Mouse (Mus musculus) CH12F3 (cell line): Measurements from ENCODE around the gene Ogfr.

Experiments used
- in situ Hi-C: fragments of 300-500 bp; cut with MboI; formaldehyde crosslinking; loops from 2 replicates; pipeline ENCODE4 v1.14.3; 2020; ENCODE audit warnings: low sequenced_read_pairs

Ogfr gene

GRCm38 (mm10) chr2:180589123-180589831, at the start of gene Ogfr:
Ogfr (plus strand) TSS chr2:180589245.
- in situ Hi-C loops = no loop called here

DNA sequence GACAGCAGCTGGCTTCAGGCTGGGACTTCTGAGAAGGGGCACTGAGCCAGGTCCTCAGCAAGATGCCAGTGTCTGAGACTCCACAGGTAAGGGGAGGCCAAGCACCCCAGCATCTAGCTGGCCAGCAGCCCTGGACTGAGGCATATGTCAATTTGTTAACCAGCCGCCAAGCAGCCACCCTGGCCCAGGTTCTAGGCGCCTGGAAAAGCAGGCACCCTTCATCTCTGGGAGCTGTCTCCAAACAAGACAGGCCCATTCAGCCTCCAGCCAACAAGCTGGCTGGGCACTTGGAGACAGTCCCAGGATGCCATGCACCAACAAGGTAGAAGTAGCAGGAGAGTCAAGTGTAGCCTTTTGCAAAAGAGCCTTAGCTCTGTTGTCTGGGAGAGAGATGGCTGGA, 45.4 kb upstream of the Ogfr start:
- in situ Hi-C loops = no loop called here

- in situ Hi-C loops = no loop called here
Observed at GRCm38 (mm10) chr2:180545046-180545445, 44.0 kb upstream of the Ogfr start.

- in situ Hi-C loops = no loop called here
Observed at GRCm38 (mm10) chr2:180547384-180548106, 41.5 kb upstream of the Ogfr start.

- in situ Hi-C loops = no loop called here
Observed at GRCm38 (mm10) chr2:180552340-180552739, 36.7 kb upstream of the Ogfr start.

DNA sequence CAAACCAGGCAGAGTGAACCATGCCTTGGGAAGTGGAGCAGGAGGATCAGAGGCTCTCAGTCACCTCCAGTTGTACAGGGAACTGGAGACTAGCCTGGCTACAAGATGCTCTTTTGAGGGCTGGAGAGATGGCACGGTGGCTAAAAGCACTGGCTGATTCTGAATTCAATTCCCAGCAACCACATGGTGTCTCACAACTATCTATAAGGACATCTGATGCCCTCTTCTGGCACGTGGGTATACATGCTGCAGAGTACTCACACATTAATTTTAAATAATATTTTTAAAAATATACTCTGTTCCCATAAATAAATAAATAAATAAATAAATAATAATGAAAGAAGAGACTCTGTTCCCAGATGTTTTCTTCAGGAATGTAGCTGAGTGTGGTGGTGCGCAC, 33.8 kb upstream of the Ogfr start:
- in situ Hi-C loops = no loop called here

- in situ Hi-C loops = no loop called here
Observed at GRCm38 (mm10) chr2:180556470-180556869, 32.6 kb upstream of the Ogfr start.

DNA sequence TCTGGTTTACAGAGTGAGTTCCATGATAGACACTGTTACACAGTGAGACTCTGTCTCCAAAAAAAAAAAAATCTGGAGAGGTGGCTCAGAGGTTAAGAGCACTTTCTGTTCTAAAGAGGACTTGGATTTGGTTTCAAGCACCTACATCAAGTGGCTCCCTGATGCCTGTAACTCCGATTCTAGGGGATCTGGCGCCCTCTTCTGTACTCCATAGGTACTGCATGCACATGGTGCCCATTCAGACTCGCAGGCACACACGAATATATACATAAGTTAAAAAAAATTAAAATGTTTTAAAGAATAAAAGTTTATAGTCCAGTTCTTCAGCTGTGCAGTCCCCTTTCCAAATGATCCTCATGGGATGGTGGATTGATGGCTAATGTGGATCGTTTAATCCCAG, 28.8 kb upstream of the Ogfr start:
- in situ Hi-C loops = no loop called here

DNA sequence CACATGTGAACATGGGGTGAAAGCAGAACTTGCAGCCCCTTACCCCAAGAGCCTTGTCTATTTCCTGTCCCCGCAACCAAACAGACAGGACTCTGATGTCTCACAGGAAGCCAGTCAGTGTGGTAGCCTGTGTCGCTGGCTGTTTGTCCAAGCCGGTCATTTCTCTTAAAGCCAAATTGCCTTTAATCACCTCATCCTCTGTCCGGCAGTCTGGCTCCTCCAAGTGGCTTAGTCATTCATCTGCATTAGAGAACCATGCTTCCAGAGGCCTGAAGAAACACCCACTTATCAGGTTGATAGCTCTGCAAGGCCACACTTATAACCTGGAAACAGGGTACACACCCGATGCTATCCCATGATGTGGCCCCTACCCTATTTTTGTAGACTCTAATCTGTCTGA, 26.9 kb upstream of the Ogfr start:
- in situ Hi-C loops = no loop called here

DNA sequence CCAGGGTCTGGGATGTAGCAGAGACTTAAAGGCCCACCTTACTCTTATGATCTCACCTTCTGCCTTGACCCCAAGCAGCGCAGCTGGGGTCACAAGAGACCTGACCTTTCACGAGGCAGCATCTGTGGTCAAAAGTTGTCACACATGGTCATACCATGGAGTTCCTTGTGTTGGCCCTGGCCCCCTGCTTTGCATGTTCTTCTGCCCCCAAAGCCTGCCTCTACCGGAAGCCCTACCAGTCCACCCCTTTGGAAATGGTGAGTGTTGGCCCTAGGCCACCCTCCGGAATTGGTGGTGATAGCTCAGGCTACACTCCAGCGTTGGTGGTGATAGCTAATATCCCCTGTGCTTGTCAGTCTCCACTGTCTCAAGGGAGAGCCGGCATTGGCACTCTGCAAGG, 25.7 kb upstream of the Ogfr start:
- in situ Hi-C loops = no loop called here

GRCm38 (mm10) chr2:180563841-180564240, 25.2 kb upstream of the Ogfr start:
- in situ Hi-C loops = no loop called here

DNA sequence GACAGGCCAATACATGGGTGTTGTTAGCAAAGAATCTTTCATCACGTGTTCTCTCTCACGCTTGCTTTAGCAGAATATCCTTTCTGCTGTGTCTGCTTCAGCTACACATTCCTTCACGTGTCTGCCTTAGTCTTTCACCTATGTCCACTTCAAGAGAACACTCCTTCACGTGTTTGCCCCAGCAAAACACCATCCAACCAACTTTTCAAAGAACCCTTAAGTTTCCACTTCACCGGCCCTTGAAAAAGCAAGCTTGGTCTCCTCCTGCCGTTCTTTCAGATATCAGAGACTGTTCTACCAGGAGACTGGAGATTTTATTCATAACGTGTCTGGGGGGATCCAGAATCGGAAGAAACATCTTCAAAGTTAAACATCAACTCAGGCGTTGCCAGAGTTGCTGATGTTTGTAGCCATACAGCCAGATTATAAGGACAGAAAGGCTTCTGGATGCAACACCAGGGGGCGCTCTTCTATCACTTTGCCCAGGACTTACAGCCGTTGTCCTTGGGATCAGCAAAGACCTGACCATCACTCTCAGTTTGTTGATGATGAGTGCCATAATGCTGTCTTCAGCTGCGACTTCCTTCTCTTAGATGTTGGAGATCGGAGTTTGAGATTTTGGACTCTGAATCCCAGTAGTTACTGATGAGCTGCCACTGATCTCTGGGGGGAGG, 22.7 kb upstream of the Ogfr start:
- in situ Hi-C loops = no loop called here

DNA sequence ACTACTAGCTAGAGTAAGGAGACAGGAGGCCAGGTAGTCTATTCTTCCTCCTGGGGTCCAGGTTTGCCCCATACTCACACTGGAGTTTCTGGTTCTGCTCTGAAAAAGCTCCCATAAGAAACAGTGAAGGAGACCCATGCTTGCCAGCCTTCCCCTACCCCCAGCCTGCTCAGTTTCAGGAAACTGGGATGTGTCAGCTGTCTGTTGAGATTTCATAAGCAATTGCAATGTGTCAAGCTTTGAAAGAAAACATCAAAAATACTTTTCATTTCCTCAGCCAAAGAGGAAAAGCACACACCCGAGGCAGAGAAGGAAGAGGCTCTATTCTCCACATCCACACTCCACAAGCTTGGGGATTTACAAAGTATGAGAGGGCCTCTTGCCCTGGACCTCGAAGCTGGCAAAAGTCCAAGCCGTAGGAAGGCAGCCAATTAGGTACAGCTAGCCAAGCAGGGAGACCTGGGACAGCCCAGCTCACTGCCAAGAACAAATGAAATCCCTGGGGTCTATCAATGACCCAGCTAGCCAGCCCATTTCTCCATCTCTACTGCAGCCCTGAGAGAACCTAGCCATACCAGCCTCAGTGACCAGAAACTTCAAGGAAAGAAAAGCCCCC, 19.9 kb upstream of the Ogfr start:
- in situ Hi-C loops = no loop called here

DNA sequence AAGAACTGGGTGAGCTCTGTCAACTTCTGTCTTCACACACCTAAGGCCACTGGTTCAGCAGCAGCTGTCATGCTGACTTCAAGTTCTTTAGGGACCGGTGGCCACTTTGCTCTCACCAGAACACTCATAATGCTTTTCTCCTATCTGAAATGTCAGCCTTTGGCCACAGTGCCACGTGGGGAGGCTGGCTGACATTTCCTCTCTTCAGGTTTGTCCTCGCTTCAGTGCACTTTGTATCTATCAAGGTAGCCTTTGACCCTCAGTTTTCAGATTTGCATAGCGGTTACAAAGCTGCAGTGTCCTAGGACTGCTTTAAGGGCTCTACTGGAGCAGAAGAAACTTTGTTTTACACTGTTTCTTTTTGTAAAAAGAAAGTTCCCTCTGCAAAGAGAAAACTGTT, 12.6 kb upstream of the Ogfr start:
- in situ Hi-C loops = loop anchor here (10.0 kb wide), 1 partner anchor 102 kb away; no protein-coding TSS in a partner anchor

DNA sequence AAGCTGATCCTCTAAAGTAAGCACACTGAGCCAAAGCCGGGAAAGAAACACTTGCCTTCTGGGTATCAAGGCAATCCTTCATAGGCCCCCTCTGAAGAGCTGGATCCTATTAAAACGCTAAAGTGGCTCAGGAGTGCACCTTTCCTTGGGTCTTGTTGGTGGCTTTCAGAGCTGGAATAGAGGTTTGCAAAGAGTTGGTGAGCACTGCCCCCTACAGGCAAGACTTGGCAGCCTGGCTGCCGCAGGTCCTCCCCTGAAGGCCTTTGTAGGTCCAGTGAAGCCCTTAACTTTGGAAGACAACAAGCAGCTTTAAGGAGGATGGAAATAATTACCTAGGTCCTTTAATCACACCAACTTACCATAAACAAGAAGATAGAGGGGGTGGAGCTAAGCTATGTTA, 10.4 kb upstream of the Ogfr start:
- in situ Hi-C loops = loop anchor here (10.0 kb wide), 1 partner anchor 104 kb away; no protein-coding TSS in a partner anchor

DNA sequence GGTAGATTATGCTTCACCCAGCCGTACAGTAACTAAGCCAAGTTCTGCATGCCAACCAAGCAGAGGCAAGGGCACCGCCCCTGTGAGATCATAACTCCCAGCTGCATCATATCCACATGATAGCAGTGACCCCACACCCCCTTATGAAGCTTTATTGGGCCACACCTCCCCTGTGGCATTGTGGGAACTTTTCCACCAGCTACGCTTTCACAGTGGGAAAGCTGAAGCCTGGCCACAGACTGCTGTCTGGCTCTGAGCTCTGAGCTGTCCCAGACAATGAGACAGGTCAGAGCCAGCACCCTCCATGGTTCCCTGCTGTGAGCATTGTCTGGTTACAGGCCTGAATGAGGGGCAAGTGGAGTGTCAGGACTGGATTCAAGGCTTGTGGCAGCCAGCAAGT, 8.0 kb upstream of the Ogfr start, which contains the start of gene Mrgbp:
Mrgbp (plus strand) TSS at position 303 of the 400 bp plus-strand sequence.
- in situ Hi-C loops = no loop called here

- in situ Hi-C loops = no loop called here
Observed at GRCm38 (mm10) chr2:180582481-180583153, 6.4 kb upstream of the Ogfr start.

DNA sequence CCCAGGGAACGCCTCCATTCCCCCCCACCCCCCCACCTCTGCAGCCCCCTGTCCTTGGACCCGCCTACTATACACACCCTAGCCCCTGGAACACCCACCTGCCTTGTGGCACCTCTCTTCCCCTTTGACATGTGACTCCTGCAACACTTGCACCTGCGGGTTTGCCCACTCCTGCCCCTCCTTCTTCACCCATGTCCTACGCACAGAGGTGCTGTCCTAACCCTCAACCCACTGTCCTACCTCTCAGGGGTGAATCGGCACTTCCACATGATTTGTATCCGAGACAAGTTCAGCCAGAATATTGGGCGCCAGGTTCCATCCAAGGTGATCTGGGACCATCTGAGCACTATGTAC, 5.9 kb upstream of the Ogfr start:
- in situ Hi-C loops = no loop called here

DNA sequence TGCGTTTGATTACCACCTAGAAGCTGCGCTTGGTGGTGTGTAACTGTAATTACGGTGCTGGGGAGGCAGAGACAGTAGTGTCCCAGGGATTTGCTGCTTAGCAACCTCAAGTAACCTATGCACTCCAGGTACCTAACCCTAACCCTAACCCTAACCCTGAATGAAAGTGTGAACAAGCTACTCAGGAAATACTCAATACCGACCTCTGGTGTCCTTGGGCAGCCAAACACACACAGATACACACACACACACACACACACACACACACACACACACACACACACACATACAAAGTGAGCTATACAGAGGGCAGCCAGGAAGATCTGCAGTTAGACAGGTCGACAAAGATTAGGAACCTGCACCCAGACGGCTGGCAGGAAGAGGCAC, 316 bp upstream of the Ogfr start:
- in situ Hi-C loops = no loop called here

DNA sequence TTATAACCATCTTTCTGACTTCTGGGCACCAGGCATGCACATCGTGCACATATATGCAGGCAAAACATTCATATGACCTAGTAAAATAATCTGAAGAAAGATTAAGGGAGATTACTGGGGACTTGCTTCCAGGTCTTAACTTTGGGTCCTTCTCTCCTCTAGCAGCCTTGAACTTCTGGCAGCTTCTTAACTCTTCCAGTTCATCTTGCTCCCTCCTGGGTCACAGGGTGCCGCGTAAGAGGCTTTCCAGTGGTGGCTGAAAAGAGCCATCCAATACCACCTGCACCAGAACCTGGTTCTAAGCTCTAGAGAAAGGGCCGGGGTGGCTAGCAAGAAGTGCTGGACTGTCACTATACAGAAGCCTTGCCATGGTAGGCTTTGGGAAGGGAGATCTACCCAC, 8.4 kb downstream of the Ogfr start, which contains the start of gene Col9a3:
Col9a3 (plus strand) TSS at position 301 of the 400 bp plus-strand sequence.
- in situ Hi-C loops = no loop called here
